Mouse (Mus musculus) granulocyte monocyte progenitor cell, adult 5-6 weeks (primary cell): ENCODE measurements around the gene Sdha. TPM values are rescaled to one million over a fixed set of nuclear protein-coding genes. Genes with fewer than 3 reads are reported as not detected.
A peak's percentile ranks its signal among the peaks of the same experiment; 100 is the strongest.

ENCODE experiments used
- ATAC-seq: replicated peaks from 2 replicates; pipeline ENCODE4 v1.8.0; 2016; ENCODE audit warnings: mild to moderate bottlenecking, moderate TSS enrichment, inconsistent platforms; ENCODE audit not compliant: poor library complexity, severe bottlenecking
- total RNA-seq, 2 experiments: library from RNA; stranded (forward) in 1 of 2; stranded (reverse) in 1 of 2; fragments of 200-712, 200-1000 nt in 1 of 2; fragments of >200 nt in 1 of 2; fragmentation: Nextera tagmentation in 1 of 2; gene quantifications; 2 replicates each; pipeline ENCODE4 v1.2.3; 2014 to 2017

Gene Sdha
- total RNA-seq (2014; fragmentation: Nextera tagmentation) (183 and 188 TPM in 2 replicates), total RNA-seq (2017) (319 and 340 TPM in 2 replicates)

GRCm38 (mm10) chr13:74349566-74350434, at the start of gene Sdha, which contains the start of gene Ccdc127:
Gene Sdha, minus strand, starts transcription at chr13:74350280.
Gene Ccdc127, plus strand, starts transcription at chr13:74350309.
- peak; percentile 91 for ATAC-seq

GRCm38 (mm10) chr13:74399298-74399839, 49.3 kb upstream of the Sdha start, which contains the start of gene Ftl1-ps1:
Gene Ftl1-ps1, plus strand, starts transcription at chr13:74399694.
- ATAC-seq, result no peak

- ATAC-seq, result no peak
Observed at GRCm38 (mm10) chr13:74391156-74391555, 41.1 kb upstream of the Sdha start.

GRCm38 (mm10) chr13:74390371-74390990, 40.4 kb upstream of the Sdha start, which contains the start of gene Zfp72:
Gene Zfp72, minus strand, starts transcription at chr13:74390836.
- peak; percentile 95 for ATAC-seq

- ATAC-seq, result no peak
Observed at GRCm38 (mm10) chr13:74389730-74390129, 39.6 kb upstream of the Sdha start.

- ATAC-seq, result no peak
Observed at GRCm38 (mm10) chr13:74382289-74382688, 32.2 kb upstream of the Sdha start.

- no peak for ATAC-seq
Observed at GRCm38 (mm10) chr13:74381533-74382276, 31.6 kb upstream of the Sdha start.

- peak; percentile 29 for ATAC-seq
Observed at GRCm38 (mm10) chr13:74363859-74364235, 13.8 kb upstream of the Sdha start, which contains the start of gene Lrrc14b. Gene Lrrc14b, minus strand, starts transcription at chr13:74364005.

- peak; percentile 12; the same call in 1 of the 2 replicates for ATAC-seq
Observed at GRCm38 (mm10) chr13:74363176-74363858, 13.2 kb upstream of the Sdha start.

- peak; percentile 77 for ATAC-seq
Observed at GRCm38 (mm10) chr13:74362218-74362617, 12.1 kb upstream of the Sdha start.

GRCm38 (mm10) chr13:74356491-74356890, 6.4 kb upstream of the Sdha start:
- no peak for ATAC-seq

GRCm38 (mm10) chr13:74350435-74350906, 391 bp upstream of the Sdha start:
- ATAC-seq, result 0 out of 2 replicates have a peak, but pooled peaks have one; percentile 2

GRCm38 (mm10) chr13:74341036-74341435, 9.0 kb downstream of the Sdha start:
- peak; percentile 99 for ATAC-seq

- ATAC-seq, result no peak
Observed at GRCm38 (mm10) chr13:74329321-74329720, 20.8 kb downstream of the Sdha start.

GRCm38 (mm10) chr13:74317170-74317849, 32.8 kb downstream of the Sdha start, which contains the start of gene Pdcd6:
Gene Pdcd6, minus strand, starts transcription at chr13:74317580.
- peak; percentile 95 for ATAC-seq

- peak; percentile 5; the same call in 1 of the 2 replicates for ATAC-seq
Observed at GRCm38 (mm10) chr13:74316789-74317169, 33.3 kb downstream of the Sdha start.

GRCm38 (mm10) chr13:74316386-74316785, 33.7 kb downstream of the Sdha start:
- no peak for ATAC-seq

- ATAC-seq, result no peak
Observed at GRCm38 (mm10) chr13:74314616-74315015, 35.5 kb downstream of the Sdha start.

GRCm38 (mm10) chr13:74305780-74306179, 44.3 kb downstream of the Sdha start:
- no peak for ATAC-seq
